In the genomic region with DNA sequence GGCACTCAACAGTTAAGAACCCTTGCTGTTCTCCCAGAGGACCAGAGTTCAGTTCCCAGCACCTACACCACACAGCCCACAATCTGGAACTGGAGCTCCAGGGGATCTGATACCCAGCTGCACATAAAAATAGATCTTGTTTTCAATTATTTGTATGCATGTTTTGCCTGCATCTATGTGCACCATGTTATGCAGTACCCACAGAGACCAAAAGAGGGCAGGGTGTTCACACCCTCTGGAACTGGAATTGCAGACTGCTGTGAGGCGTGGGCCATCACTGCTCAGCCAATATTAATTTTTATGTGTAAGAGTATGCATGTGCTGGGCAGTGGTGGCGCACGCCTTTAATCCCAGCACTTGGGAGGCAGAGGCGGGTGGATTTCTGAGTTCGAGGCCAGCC, we compare ENCODE assay signal across 8 mouse cellular contexts. TPM values are rescaled to one million over a fixed set of nuclear protein-coding genes. Genes with fewer than 3 reads are reported as not detected.
DNase-seq lines count a peak whose midpoint lies in the region; ATAC-seq and TF ChIP-seq lines count a peak whose summit lies in the region.
"Had no signal": no experiment of that assay in that cellular context is flagged by ENCODE, and none has a peak within 500 bp of the region (broad histone marks: within the 10 kb centered on the region; RNA-seq: fewer than 3 reads in every experiment).

No protein-coding gene starts in this region.

- H3K4me3 ChIP-seq in layer of hippocampus, adult 2 months, result no peak overlapping the region
- H3K4me3 ChIP-seq: neural tube, embryonic 12.5 days had no signal

- ATAC-seq in neutrophil, adult 5-6 weeks (ENCODE audit: extremely low read depth, insufficient number of reproducible peaks, low FRiP score, poor library complexity, severe bottlenecking), result peak; percentile 54; the same call in 1 of the 2 replicates

- no peak for DNase-seq in layer of hippocampus, adult 2 months (ENCODE audit: low spot score in 2 of 2)
- DNase-seq in layer of hippocampus, adult 9-11 months, result no peak
- DNase-seq in ZHBTc4 (ENCODE audit: low read depth, low spot score), result peak; percentile 58
- peak; percentile 71 for DNase-seq in kidney, postnatal 10 days
- no peak for DNase-seq in right cerebral cortex, adult 18-20 months
- no peak for DNase-seq in right cerebral cortex, postnatal 25 days

- TF ChIP-seq CTCF in layer of hippocampus, adult 2 months (conservative IDR thresholded peaks at IDR 0.05), result peak; percentile 73

- H3K27ac ChIP-seq in layer of hippocampus, adult 2 months, result no peak overlapping the region
- H3K27ac ChIP-seq: neural tube, embryonic 12.5 days had no signal

RNA-seq across cellular contexts. Expression of a gene that starts 4.6 kb away (rescaled TPM):
- 10 to 100 TPM; 80.9 to 82.4 TPM for total RNA-seq in layer of hippocampus, adult 2 months (2021)
- 9.5 and 9.7 TPM in 2 replicates for total RNA-seq in neutrophil, adult 5-6 weeks (2017)

RNA-seq across cellular contexts. Expression of a gene that starts 4.8 kb away (rescaled TPM):
- total RNA-seq in layer of hippocampus, adult 2 months (2021), result 10 to 100 TPM; 50.9 to 51.6 TPM
- total RNA-seq in neutrophil, adult 5-6 weeks (2017), result 86.2 and 103 TPM in 2 replicates

RNA-seq across cellular contexts. Expression of a gene that starts 40.7 kb away (rescaled TPM):
- under 1 TPM; 0.64 to 0.82 TPM for total RNA-seq in layer of hippocampus, adult 2 months (2021)
- 2.9 and 3.1 TPM in 2 replicates for total RNA-seq in neutrophil, adult 5-6 weeks (2017)

Comparison
In these comparisons a context has a peak if more than half of its experiments do, and no peak if none do; other contexts are left out.
1. DNase-seq: peak in ZHBTc4 (single experiment) and kidney, postnatal 10 days (single experiment); none in layer of hippocampus, adult 2 months (0 of 2), layer of hippocampus, adult 9-11 months (single experiment), right cerebral cortex, adult 18-20 months (single experiment) and right cerebral cortex, postnatal 25 days (single experiment).